Mouse (Mus musculus) spleen, embryonic (tissue): ENCODE results near the gene 4931406C07Rik.

Source experiments
- CTCF ChIA-PET: fragments of 350-600 bp; sonication (Branson Sonifier 250); formaldehyde crosslinking; loops from one replicate; lab custom pipeline; 2022; lab: Charles Lee

The 4931406C07Rik gene

GRCm38 (mm10) chr9:15239042-15239925 is 67.0 kb downstream of the 4931406C07Rik start, which contains the start of gene Vstm5:
TSS of gene Vstm5 (plus strand) at chr9:15239045.
- CTCF ChIA-PET: no interaction called here

GRCm38 (mm10) chr9:15238297-15238990 is 67.8 kb downstream of the 4931406C07Rik start:
- CTCF ChIA-PET: no interaction called here

GRCm38 (mm10) chr9:15237516-15238296 is 68.5 kb downstream of the 4931406C07Rik start:
- CTCF ChIA-PET: interaction anchor here (0.6 kb wide), 1 partner anchor 358 kb away, joined by 7 read pairs; no protein-coding TSS in a partner anchor

- CTCF ChIA-PET: no interaction called here
These were observed 70.3 kb downstream of the 4931406C07Rik start for GRCm38 (mm10) chr9:15235986-15236385.

- CTCF ChIA-PET: no interaction called here
These were observed 72.6 kb downstream of the 4931406C07Rik start for GRCm38 (mm10) chr9:15233604-15234003.
